Mouse (Mus musculus): ENCODE data around the gene Gm37240. TPM values are rescaled to one million over a fixed set of nuclear protein-coding genes. Genes with fewer than 3 reads are reported as not detected.
"Not testable (repeated sequence)": the region's sequence is repeated elsewhere in the genome, so short reads cannot be mapped to it uniquely, and the experiment has no call there.

Gm37240 gene
- polyA plus RNA-seq, 1 experiment from 2014 or later = 0.43 TPM

- Histone ChIP-seq H3K36me3 (ENCODE audit: control insufficient read depth, insufficient read depth, low read length) (no peaks in the 10 kb centered on the region), H3K4me3 (ENCODE audit: low read depth, low read length) (peak overlapping the region; percentile 80), H3K4me2 (ENCODE audit: low read depth, low read length, severe bottlenecking) (peak overlapping the region; percentile 91), H3K9me3 (ENCODE audit: control insufficient read depth, low read length) (no peaks in the 10 kb centered on the region), H3K4me1 (replicated peaks; ENCODE audit: control insufficient read depth, insufficient read depth, low read length) (peaks cover 4% of the 10 kb centered on the region), H3K27me3 (ENCODE audit: control insufficient read depth, insufficient read depth, low read length) (no peaks in the 10 kb centered on the region), H3K27ac (ENCODE audit: low read depth, low read length) (peak overlapping the region; percentile 79), H3K9ac (ENCODE audit: low read length) (peak overlapping the region; percentile 77)
- DNase-seq (ENCODE audit: low spot score) = no peak
- ATAC-seq (replicated peaks; ENCODE audit: low FRiP score) = no peak; the same call in 1 of the 2 replicates
- 0% methylated on average over 27 of the region's 27 CpGs for WGBS
These were observed 1304.4 kb downstream of the Gm37240 start for GRCm38 (mm10) chr3:84582913-84583276.

- H3K27ac ChIP-seq (ENCODE audit: low read depth, low read length) = peak within 1 kb of the TSS; percentile 79
- H3K9me3 ChIP-seq (ENCODE audit: control insufficient read depth, low read length) = no peaks in the 10 kb centered on the region
- ATAC-seq (replicated peaks; ENCODE audit: low FRiP score) = peak; percentile 99
- WGBS = under 1% methylated on average over 67 of the region's 70 CpGs
- H3K9ac ChIP-seq (ENCODE audit: low read length) = peak within 1 kb of the TSS; percentile 77
- no peaks in the 10 kb centered on the region for H3K27me3 ChIP-seq (ENCODE audit: control insufficient read depth, insufficient read depth, low read length)
- DNase-seq (ENCODE audit: low spot score) = peak; percentile 99
- H3K4me1 ChIP-seq (replicated peaks; ENCODE audit: control insufficient read depth, insufficient read depth, low read length) = peaks cover 4% of the 10 kb centered on the region
- H3K36me3 ChIP-seq (ENCODE audit: control insufficient read depth, insufficient read depth, low read length) = no peaks in the 10 kb centered on the region
- peak within 1 kb of the TSS; percentile 80 for H3K4me3 ChIP-seq (ENCODE audit: low read depth, low read length)
- peak within 1 kb of the TSS; percentile 91 for H3K4me2 ChIP-seq (ENCODE audit: low read depth, low read length, severe bottlenecking)
These were observed 1305.0 kb downstream of the Gm37240 start, which contains the start of gene Arfip1 for GRCm38 (mm10) chr3:84582023-84582912. Gene Arfip1, minus strand, starts transcription at chr3:84582625.

- H3K27me3 ChIP-seq (ENCODE audit: control insufficient read depth, insufficient read depth, low read length) = no peaks in the 10 kb centered on the region
- H3K4me3 ChIP-seq (ENCODE audit: low read depth, low read length) = peak overlapping the region; percentile 80
- H3K4me2 ChIP-seq (ENCODE audit: low read depth, low read length, severe bottlenecking) = peak overlapping the region; percentile 91
- peak overlapping the region; percentile 79 for H3K27ac ChIP-seq (ENCODE audit: low read depth, low read length)
- no peaks in the 10 kb centered on the region for H3K36me3 ChIP-seq (ENCODE audit: control insufficient read depth, insufficient read depth, low read length)
- peaks cover 4% of the 10 kb centered on the region for H3K4me1 ChIP-seq (replicated peaks; ENCODE audit: control insufficient read depth, insufficient read depth, low read length)
- 0% methylated on average over 4 of the region's 4 CpGs for WGBS
- peak overlapping the region; percentile 77 for H3K9ac ChIP-seq (ENCODE audit: low read length)
- ATAC-seq (replicated peaks; ENCODE audit: low FRiP score) (no peak), DNase-seq (ENCODE audit: low spot score) (no peak)
- H3K9me3 ChIP-seq (ENCODE audit: control insufficient read depth, low read length) = no peaks in the 10 kb centered on the region
These were observed 1305.7 kb downstream of the Gm37240 start for GRCm38 (mm10) chr3:84581696-84582022.

DNA sequence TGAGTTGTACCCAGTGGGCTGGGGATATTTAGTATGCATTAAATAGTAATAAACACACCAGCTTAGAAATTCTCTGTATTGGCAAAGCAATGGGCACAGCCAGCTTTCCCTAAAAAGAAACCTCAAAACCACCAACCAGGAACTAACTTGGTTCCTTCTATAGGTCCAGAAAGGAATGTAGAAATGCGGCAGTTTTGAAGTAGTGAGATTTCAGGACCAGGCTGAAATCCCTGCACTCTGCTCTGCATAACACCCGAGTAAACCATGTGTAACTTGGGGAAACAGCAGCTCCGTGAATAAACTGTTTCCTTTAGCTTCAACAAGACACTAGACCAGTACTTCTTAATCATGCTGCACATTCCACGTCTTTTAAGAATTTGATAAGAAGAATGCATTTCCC lies 1306.6 kb downstream of the Gm37240 start:
- H3K9me3 ChIP-seq (ENCODE audit: control insufficient read depth, low read length) = no peaks in the 10 kb centered on the region
- no peak overlapping the region for H3K27ac ChIP-seq (ENCODE audit: low read depth, low read length)
- no peak for DNase-seq (ENCODE audit: low spot score)
- WGBS = 75% methylated on average over 4 of the region's 4 CpGs
- no peak overlapping the region for H3K4me3 ChIP-seq (ENCODE audit: low read depth, low read length)
- ATAC-seq (replicated peaks; ENCODE audit: low FRiP score) = no peak
- no peaks in the 10 kb centered on the region for H3K27me3 ChIP-seq (ENCODE audit: control insufficient read depth, insufficient read depth, low read length)
- H3K9ac ChIP-seq (ENCODE audit: low read length) = no peak overlapping the region
- no peaks in the 10 kb centered on the region for H3K36me3 ChIP-seq (ENCODE audit: control insufficient read depth, insufficient read depth, low read length)
- H3K4me1 ChIP-seq (replicated peaks; ENCODE audit: control insufficient read depth, insufficient read depth, low read length) = peaks cover 4% of the 10 kb centered on the region
- no peak overlapping the region for H3K4me2 ChIP-seq (ENCODE audit: low read depth, low read length, severe bottlenecking)

- no peak overlapping the region for H3K4me2 ChIP-seq (ENCODE audit: low read depth, low read length, severe bottlenecking)
- 92% methylated on average over 3 of the region's 3 CpGs for WGBS
- no peak overlapping the region for H3K9ac ChIP-seq (ENCODE audit: low read length)
- H3K27ac ChIP-seq (ENCODE audit: low read depth, low read length) = no peak overlapping the region
- H3K4me3 ChIP-seq (ENCODE audit: low read depth, low read length) = no peak overlapping the region
- no peaks in the 10 kb centered on the region for H3K27me3 ChIP-seq (ENCODE audit: control insufficient read depth, insufficient read depth, low read length)
- DNase-seq (ENCODE audit: low spot score) (no peak), ATAC-seq (replicated peaks; ENCODE audit: low FRiP score) (no peak)
- no peaks in the 10 kb centered on the region for H3K4me1 ChIP-seq (replicated peaks; ENCODE audit: control insufficient read depth, insufficient read depth, low read length)
- H3K36me3 ChIP-seq (ENCODE audit: control insufficient read depth, insufficient read depth, low read length) = no peaks in the 10 kb centered on the region
- no peaks in the 10 kb centered on the region for H3K9me3 ChIP-seq (ENCODE audit: control insufficient read depth, low read length)
These were observed 1316.8 kb downstream of the Gm37240 start for GRCm38 (mm10) chr3:84570501-84570900.

GRCm38 (mm10) chr3:84569587-84569986 lies 1317.7 kb downstream of the Gm37240 start:
- H3K27me3 ChIP-seq (ENCODE audit: control insufficient read depth, insufficient read depth, low read length) = no peaks in the 10 kb centered on the region
- no peak overlapping the region for H3K9ac ChIP-seq (ENCODE audit: low read length)
- H3K4me2 ChIP-seq (ENCODE audit: low read depth, low read length, severe bottlenecking) = no peak overlapping the region
- 87% methylated on average over 6 of the region's 6 CpGs for WGBS
- no peaks in the 10 kb centered on the region for H3K4me1 ChIP-seq (replicated peaks; ENCODE audit: control insufficient read depth, insufficient read depth, low read length)
- H3K27ac ChIP-seq (ENCODE audit: low read depth, low read length) = no peak overlapping the region
- ATAC-seq (replicated peaks; ENCODE audit: low FRiP score) (no peak), DNase-seq (ENCODE audit: low spot score) (no peak)
- no peaks in the 10 kb centered on the region for H3K36me3 ChIP-seq (ENCODE audit: control insufficient read depth, insufficient read depth, low read length)
- H3K4me3 ChIP-seq (ENCODE audit: low read depth, low read length) = no peak overlapping the region
- no peaks in the 10 kb centered on the region for H3K9me3 ChIP-seq (ENCODE audit: control insufficient read depth, low read length)

GRCm38 (mm10) chr3:84568540-84568939 lies 1318.8 kb downstream of the Gm37240 start:
- Histone ChIP-seq H3K4me3 (ENCODE audit: low read depth, low read length) (no peak overlapping the region), H3K36me3 (ENCODE audit: control insufficient read depth, insufficient read depth, low read length) (no peaks in the 10 kb centered on the region), H3K27me3 (ENCODE audit: control insufficient read depth, insufficient read depth, low read length) (no peaks in the 10 kb centered on the region), H3K27ac (ENCODE audit: low read depth, low read length) (no peak overlapping the region), H3K9me3 (ENCODE audit: control insufficient read depth, low read length) (no peaks in the 10 kb centered on the region), H3K4me2 (ENCODE audit: low read depth, low read length, severe bottlenecking) (no peak overlapping the region), H3K4me1 (replicated peaks; ENCODE audit: control insufficient read depth, insufficient read depth, low read length) (no peaks in the 10 kb centered on the region), H3K9ac (ENCODE audit: low read length) (no peak overlapping the region)
- DNase-seq (ENCODE audit: low spot score) (no peak), ATAC-seq (replicated peaks; ENCODE audit: low FRiP score) (no peak)
- 94% methylated on average over 6 of the region's 6 CpGs for WGBS

GRCm38 (mm10) chr3:84563415-84563814 lies 1323.9 kb downstream of the Gm37240 start:
- ATAC-seq (replicated peaks; ENCODE audit: low FRiP score) (no peak), DNase-seq (ENCODE audit: low spot score) (no peak)
- 96% methylated on average over 4 of the region's 4 CpGs for WGBS

DNA sequence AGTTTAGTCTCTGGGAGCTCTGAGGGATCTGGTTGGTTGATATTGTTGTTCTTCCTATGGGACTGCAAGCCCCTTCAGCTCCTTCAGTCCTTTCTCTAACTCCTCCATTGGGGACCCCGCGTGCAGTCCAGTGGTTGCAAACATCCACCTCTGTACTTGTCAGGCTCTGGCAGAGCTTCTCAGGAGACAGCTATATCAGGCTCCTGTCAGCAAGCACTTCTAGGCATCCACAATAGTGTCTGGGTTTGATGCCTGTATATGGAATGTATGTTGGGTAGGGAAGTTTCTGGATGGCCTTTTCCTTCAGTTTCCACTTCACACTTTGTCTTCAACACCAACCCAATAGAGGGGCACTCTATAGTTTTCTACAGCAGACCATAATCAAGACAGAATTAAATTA lies 1324.4 kb downstream of the Gm37240 start:
- H3K9me3 ChIP-seq (ENCODE audit: control insufficient read depth, low read length); ATAC-seq (replicated peaks; ENCODE audit: low FRiP score); H3K27ac ChIP-seq (ENCODE audit: low read depth, low read length); H3K4me1 ChIP-seq (replicated peaks; ENCODE audit: control insufficient read depth, insufficient read depth, low read length); H3K27me3 ChIP-seq (ENCODE audit: control insufficient read depth, insufficient read depth, low read length); H3K4me3 ChIP-seq (ENCODE audit: low read depth, low read length); DNase-seq (ENCODE audit: low spot score); H3K9ac ChIP-seq (ENCODE audit: low read length); H3K4me2 ChIP-seq (ENCODE audit: low read depth, low read length, severe bottlenecking); H3K36me3 ChIP-seq (ENCODE audit: control insufficient read depth, insufficient read depth, low read length): not testable (repeated sequence)
- WGBS = 94% methylated on average over 2 of the region's 2 CpGs

More at GRCm38 (mm10) chr3:84563415-84563814, 1323.9 kb downstream of the Gm37240 start:
- Histone ChIP-seq H3K27ac (ENCODE audit: low read depth, low read length) (no peak overlapping the region), H3K9me3 (ENCODE audit: control insufficient read depth, low read length) (no peaks in the 10 kb centered on the region), H3K36me3 (ENCODE audit: control insufficient read depth, insufficient read depth, low read length) (no peaks in the 10 kb centered on the region), H3K4me2 (ENCODE audit: low read depth, low read length, severe bottlenecking) (no peak overlapping the region), H3K4me1 (replicated peaks; ENCODE audit: control insufficient read depth, insufficient read depth, low read length) (no peaks in the 10 kb centered on the region), H3K4me3 (ENCODE audit: low read depth, low read length) (no peak overlapping the region), H3K9ac (ENCODE audit: low read length) (no peak overlapping the region), H3K27me3 (ENCODE audit: control insufficient read depth, insufficient read depth, low read length) (no peaks in the 10 kb centered on the region)

Data from forebrain, embryonic 11.5 days (tissue).